Mouse (Mus musculus): ENCODE results near the gene Slc2a6. TPM values are rescaled to one million over a fixed set of nuclear protein-coding genes. Genes with fewer than 3 reads are reported as not detected.

The Slc2a6 gene
- polyA plus RNA-seq, 1 experiment from 2014 or later = 10.1 TPM

GRCm38 (mm10) chr2:27067124-27067523 is 39.3 kb upstream of the Slc2a6 start:
- Histone ChIP-seq H3K36me3 (replicated peaks; ENCODE audit: control insufficient read depth, insufficient read depth) (no peaks in the 10 kb centered on the region), H3K4me2 (replicated peaks) (no peak overlapping the region), H3K9ac (no peak overlapping the region), H3K9me3 (ENCODE audit: control insufficient read depth, low read length) (no peaks in the 10 kb centered on the region), H3K4me1 (replicated peaks; ENCODE audit: control insufficient read depth, insufficient read depth, low read length) (0 out of 2 replicates have a peak, but pooled peaks cover 8% of the 10 kb centered on the region), H3K4me3 (replicated peaks; ENCODE audit: low read length) (no peak overlapping the region), H3K27ac (no peak overlapping the region), H3K27me3 (ENCODE audit: control insufficient read depth, insufficient read depth, low read length) (no peaks in the 10 kb centered on the region)
- DNase-seq (ENCODE audit: low spot score) (no peak), ATAC-seq (ENCODE audit: low FRiP score) (no peak)
- 79% methylated on average over 2 of the region's 2 CpGs for WGBS

GRCm38 (mm10) chr2:27059187-27059586 is 31.4 kb upstream of the Slc2a6 start:
- Histone ChIP-seq H3K36me3 (replicated peaks; ENCODE audit: control insufficient read depth, insufficient read depth) (no peaks in the 10 kb centered on the region), H3K27me3 (ENCODE audit: control insufficient read depth, insufficient read depth, low read length) (no peaks in the 10 kb centered on the region), H3K9me3 (ENCODE audit: control insufficient read depth, low read length) (no peaks in the 10 kb centered on the region), H3K27ac (no peak overlapping the region), H3K4me2 (replicated peaks) (no peak overlapping the region), H3K9ac (no peak overlapping the region), H3K4me1 (replicated peaks; ENCODE audit: control insufficient read depth, insufficient read depth, low read length) (no peaks in the 10 kb centered on the region), H3K4me3 (replicated peaks; ENCODE audit: low read length) (no peak overlapping the region)
- 89% methylated on average over 9 of the region's 9 CpGs for WGBS
- no peak for DNase-seq (ENCODE audit: low spot score)
- no peak for ATAC-seq (ENCODE audit: low FRiP score)

GRCm38 (mm10) chr2:27058751-27059150 is 31.0 kb upstream of the Slc2a6 start:
- no peak overlapping the region for H3K27ac ChIP-seq
- no peak overlapping the region for H3K4me2 ChIP-seq (replicated peaks)
- no peak overlapping the region for H3K9ac ChIP-seq
- DNase-seq (ENCODE audit: low spot score) (no peak), ATAC-seq (ENCODE audit: low FRiP score) (no peak)
- no peaks in the 10 kb centered on the region for H3K27me3 ChIP-seq (ENCODE audit: control insufficient read depth, insufficient read depth, low read length)
- no peaks in the 10 kb centered on the region for H3K9me3 ChIP-seq (ENCODE audit: control insufficient read depth, low read length)
- H3K4me3 ChIP-seq (replicated peaks; ENCODE audit: low read length) = no peak overlapping the region
- 51% methylated on average over 12 of the region's 12 CpGs for WGBS
- no peaks in the 10 kb centered on the region for H3K36me3 ChIP-seq (replicated peaks; ENCODE audit: control insufficient read depth, insufficient read depth)
- H3K4me1 ChIP-seq (replicated peaks; ENCODE audit: control insufficient read depth, insufficient read depth, low read length) = no peaks in the 10 kb centered on the region

- Histone ChIP-seq H3K4me3 (replicated peaks; ENCODE audit: low read length) (no peak overlapping the region), H3K27ac (no peak overlapping the region), H3K9ac (no peak overlapping the region), H3K4me1 (replicated peaks; ENCODE audit: control insufficient read depth, insufficient read depth, low read length) (no peaks in the 10 kb centered on the region), H3K9me3 (ENCODE audit: control insufficient read depth, low read length) (no peaks in the 10 kb centered on the region), H3K27me3 (ENCODE audit: control insufficient read depth, insufficient read depth, low read length) (no peaks in the 10 kb centered on the region), H3K4me2 (replicated peaks) (no peak overlapping the region), H3K36me3 (replicated peaks; ENCODE audit: control insufficient read depth, insufficient read depth) (no peaks in the 10 kb centered on the region)
- DNase-seq (ENCODE audit: low spot score) (no peak), ATAC-seq (ENCODE audit: low FRiP score) (no peak)
- WGBS = 61% methylated on average over 4 of the region's 4 CpGs
Measured at GRCm38 (mm10) chr2:27058251-27058650, 30.5 kb upstream of the Slc2a6 start.

- H3K27ac ChIP-seq = no peak overlapping the region
- no peak overlapping the region for H3K4me2 ChIP-seq (replicated peaks)
- WGBS = 46% methylated on average over 6 of the region's 6 CpGs
- H3K9ac ChIP-seq = no peak overlapping the region
- H3K27me3 ChIP-seq (ENCODE audit: control insufficient read depth, insufficient read depth, low read length) = no peaks in the 10 kb centered on the region
- H3K4me1 ChIP-seq (replicated peaks; ENCODE audit: control insufficient read depth, insufficient read depth, low read length) = no peaks in the 10 kb centered on the region
- H3K36me3 ChIP-seq (replicated peaks; ENCODE audit: control insufficient read depth, insufficient read depth) = no peaks in the 10 kb centered on the region
- no peak for ATAC-seq (ENCODE audit: low FRiP score)
- H3K4me3 ChIP-seq (replicated peaks; ENCODE audit: low read length) = no peak overlapping the region
- H3K9me3 ChIP-seq (ENCODE audit: control insufficient read depth, low read length) = no peaks in the 10 kb centered on the region
- DNase-seq (ENCODE audit: low spot score) = no peak
Measured at GRCm38 (mm10) chr2:27049408-27049807, 21.6 kb upstream of the Slc2a6 start.

- H3K4me3 ChIP-seq (replicated peaks; ENCODE audit: low read length) = no peak overlapping the region
- no peaks in the 10 kb centered on the region for H3K9me3 ChIP-seq (ENCODE audit: control insufficient read depth, low read length)
- H3K4me2 ChIP-seq (replicated peaks) = no peak overlapping the region
- H3K9ac ChIP-seq = no peak overlapping the region
- 70% methylated on average over 8 of the region's 8 CpGs for WGBS
- no peaks in the 10 kb centered on the region for H3K27me3 ChIP-seq (ENCODE audit: control insufficient read depth, insufficient read depth, low read length)
- no peaks in the 10 kb centered on the region for H3K4me1 ChIP-seq (replicated peaks; ENCODE audit: control insufficient read depth, insufficient read depth, low read length)
- DNase-seq (ENCODE audit: low spot score) (no peak), ATAC-seq (ENCODE audit: low FRiP score) (no peak)
- H3K27ac ChIP-seq = no peak overlapping the region
- H3K36me3 ChIP-seq (replicated peaks; ENCODE audit: control insufficient read depth, insufficient read depth) = no peaks in the 10 kb centered on the region
Measured at GRCm38 (mm10) chr2:27045979-27046770, 18.4 kb upstream of the Slc2a6 start.

GRCm38 (mm10) chr2:27044641-27045040 is 16.8 kb upstream of the Slc2a6 start:
- no peak overlapping the region for H3K4me2 ChIP-seq (replicated peaks)
- no peaks in the 10 kb centered on the region for H3K4me1 ChIP-seq (replicated peaks; ENCODE audit: control insufficient read depth, insufficient read depth, low read length)
- H3K27me3 ChIP-seq (ENCODE audit: control insufficient read depth, insufficient read depth, low read length) = no peaks in the 10 kb centered on the region
- no peak overlapping the region for H3K4me3 ChIP-seq (replicated peaks; ENCODE audit: low read length)
- ATAC-seq (ENCODE audit: low FRiP score) = no peak
- DNase-seq (ENCODE audit: low spot score) = no peak
- H3K9ac ChIP-seq = no peak overlapping the region
- H3K36me3 ChIP-seq (replicated peaks; ENCODE audit: control insufficient read depth, insufficient read depth) = no peaks in the 10 kb centered on the region
- H3K9me3 ChIP-seq (ENCODE audit: control insufficient read depth, low read length) = no peaks in the 10 kb centered on the region
- WGBS = 85% methylated on average over 3 of the region's 3 CpGs
- no peak overlapping the region for H3K27ac ChIP-seq

- Histone ChIP-seq H3K4me2 (replicated peaks) (no peak overlapping the region), H3K4me1 (replicated peaks; ENCODE audit: control insufficient read depth, insufficient read depth, low read length) (no peaks in the 10 kb centered on the region), H3K27me3 (ENCODE audit: control insufficient read depth, insufficient read depth, low read length) (no peaks in the 10 kb centered on the region), H3K4me3 (replicated peaks; ENCODE audit: low read length) (no peak overlapping the region), H3K9ac (no peak overlapping the region), H3K27ac (no peak overlapping the region), H3K9me3 (ENCODE audit: control insufficient read depth, low read length) (no peaks in the 10 kb centered on the region), H3K36me3 (replicated peaks; ENCODE audit: control insufficient read depth, insufficient read depth) (no peaks in the 10 kb centered on the region)
- DNase-seq (ENCODE audit: low spot score) (no peak), ATAC-seq (ENCODE audit: low FRiP score) (no peak)
- WGBS = 72% methylated on average over 4 of the region's 4 CpGs
Measured at GRCm38 (mm10) chr2:27044166-27044565, 16.4 kb upstream of the Slc2a6 start.

GRCm38 (mm10) chr2:27043461-27043860 is 15.7 kb upstream of the Slc2a6 start:
- Histone ChIP-seq H3K27me3 (ENCODE audit: control insufficient read depth, insufficient read depth, low read length) (no peaks in the 10 kb centered on the region), H3K4me1 (replicated peaks; ENCODE audit: control insufficient read depth, insufficient read depth, low read length) (no peaks in the 10 kb centered on the region), H3K27ac (no peak overlapping the region), H3K9me3 (ENCODE audit: control insufficient read depth, low read length) (no peaks in the 10 kb centered on the region), H3K4me2 (replicated peaks) (no peak overlapping the region), H3K4me3 (replicated peaks; ENCODE audit: low read length) (no peak overlapping the region), H3K9ac (no peak overlapping the region), H3K36me3 (replicated peaks; ENCODE audit: control insufficient read depth, insufficient read depth) (no peaks in the 10 kb centered on the region)
- peak; percentile 90 for ATAC-seq (ENCODE audit: low FRiP score)
- 21% methylated on average over 3 of the region's 3 CpGs for WGBS
- DNase-seq (ENCODE audit: low spot score) = peak; percentile 82

All from hindbrain, embryonic 14.5 days (tissue).